Mouse (Mus musculus): ENCODE measurements around the gene Limch1. TPM values are rescaled to one million over a fixed set of nuclear protein-coding genes. Genes with fewer than 3 reads are reported as not detected.

Limch1 gene
- total RNA-seq, 2 experiments from 2014 or later, result 127 to 140 TPM

GRCm38 (mm10) chr5:66800243-66800642, 54.6 kb downstream of the Limch1 start:
- no peak for TF ChIP-seq CTCF (conservative IDR thresholded peaks at IDR 0.05)
- Histone ChIP-seq H3K27ac (no peak overlapping the region; the same call in 1 of the 2 replicates), H3K4me3 (no peak overlapping the region)
- DNase-seq (ENCODE audit: low spot score in 2 of 2), result no peak

- no peak overlapping the region for H3K27ac ChIP-seq
These were observed 55.4 kb downstream of the Limch1 start for GRCm38 (mm10) chr5:66800977-66801376.

GRCm38 (mm10) chr5:66802196-66802595, 56.6 kb downstream of the Limch1 start:
- TF ChIP-seq CTCF (conservative IDR thresholded peaks at IDR 0.05), result no peak
- no peak for DNase-seq (ENCODE audit: low spot score in 2 of 2)
- no peak overlapping the region for H3K4me3 ChIP-seq
- H3K27ac ChIP-seq, result no peak overlapping the region

More at GRCm38 (mm10) chr5:66800977-66801376, 55.4 kb downstream of the Limch1 start:
- DNase-seq (ENCODE audit: low spot score in 2 of 2), result no peak
- TF ChIP-seq CTCF (conservative IDR thresholded peaks at IDR 0.05), result no peak
- no peak overlapping the region for H3K4me3 ChIP-seq

GRCm38 (mm10) chr5:66806335-66806734, 60.7 kb downstream of the Limch1 start:
- TF ChIP-seq CTCF (conservative IDR thresholded peaks at IDR 0.05), result no peak
- Histone ChIP-seq H3K4me3 (no peak overlapping the region), H3K27ac (no peak overlapping the region)
- DNase-seq (ENCODE audit: low spot score in 2 of 2), result no peak

- H3K27ac ChIP-seq, result no peak overlapping the region
- no peak for TF ChIP-seq CTCF (conservative IDR thresholded peaks at IDR 0.05)
- no peak overlapping the region for H3K4me3 ChIP-seq
- DNase-seq (ENCODE audit: low spot score in 2 of 2), result no peak
These were observed 62.1 kb downstream of the Limch1 start for GRCm38 (mm10) chr5:66807737-66808136.

- DNase-seq (ENCODE audit: low spot score in 2 of 2), result peak in 1 of 2 experiments; percentile 34
- Histone ChIP-seq H3K27ac (peak overlapping the region; percentile 58), H3K4me3 (no peak overlapping the region)
- no peak for TF ChIP-seq CTCF (conservative IDR thresholded peaks at IDR 0.05)
These were observed 63.5 kb downstream of the Limch1 start for GRCm38 (mm10) chr5:66809016-66809570.

GRCm38 (mm10) chr5:66810396-66810795, 64.8 kb downstream of the Limch1 start:
- DNase-seq (ENCODE audit: low spot score in 2 of 2), result no peak
- no peak overlapping the region for H3K27ac ChIP-seq
- no peak overlapping the region for H3K4me3 ChIP-seq
- TF ChIP-seq CTCF (conservative IDR thresholded peaks at IDR 0.05), result no peak

- no peak for DNase-seq (ENCODE audit: low spot score in 2 of 2)
- no peak overlapping the region for H3K27ac ChIP-seq
- TF ChIP-seq CTCF (conservative IDR thresholded peaks at IDR 0.05), result no peak
- no peak overlapping the region for H3K4me3 ChIP-seq
These were observed 69.0 kb downstream of the Limch1 start for GRCm38 (mm10) chr5:66814674-66815073.

- no peak for TF ChIP-seq CTCF (conservative IDR thresholded peaks at IDR 0.05)
- Histone ChIP-seq H3K4me3 (no peak overlapping the region), H3K27ac (no peak overlapping the region)
- DNase-seq (ENCODE audit: low spot score in 2 of 2), result no peak
These were observed 70.2 kb downstream of the Limch1 start for GRCm38 (mm10) chr5:66815877-66816276.

GRCm38 (mm10) chr5:66816751-66817150, 71.1 kb downstream of the Limch1 start:
- Histone ChIP-seq H3K27ac (no peak overlapping the region), H3K4me3 (no peak overlapping the region)
- no peak for DNase-seq (ENCODE audit: low spot score in 2 of 2)
- TF ChIP-seq CTCF (conservative IDR thresholded peaks at IDR 0.05), result no peak

- H3K27ac ChIP-seq, result no peak overlapping the region
- no peak overlapping the region for H3K4me3 ChIP-seq
- TF ChIP-seq CTCF (conservative IDR thresholded peaks at IDR 0.05), result no peak
- no peak for DNase-seq (ENCODE audit: low spot score in 2 of 2)
These were observed 71.7 kb downstream of the Limch1 start for GRCm38 (mm10) chr5:66817184-66817956.

- no peak overlapping the region for H3K27ac ChIP-seq
- no peak overlapping the region for H3K4me3 ChIP-seq
- no peak for TF ChIP-seq CTCF (conservative IDR thresholded peaks at IDR 0.05)
These were observed 77.0 kb downstream of the Limch1 start for GRCm38 (mm10) chr5:66822500-66823205.

GRCm38 (mm10) chr5:66825586-66825985, 80.0 kb downstream of the Limch1 start:
- no peak for TF ChIP-seq CTCF (conservative IDR thresholded peaks at IDR 0.05)
- Histone ChIP-seq H3K27ac (no peak overlapping the region), H3K4me3 (no peak overlapping the region)
- no peak for DNase-seq (ENCODE audit: low spot score in 2 of 2)

More at GRCm38 (mm10) chr5:66822500-66823205, 77.0 kb downstream of the Limch1 start:
- no peak for DNase-seq (ENCODE audit: low spot score in 2 of 2)
